Mouse (Mus musculus): ENCODE results near the gene Cntnap1.

The Cntnap1 gene

GRCm38 (mm10) chr11:101168301-101168980, 1.9 kb upstream of the Cntnap1 start:
- no peak for ATAC-seq (ENCODE audit: insufficient number of reproducible peaks, low FRiP score, low TSS enrichment)

- no peak for ATAC-seq (ENCODE audit: insufficient number of reproducible peaks, low FRiP score, low TSS enrichment)
Observed at GRCm38 (mm10) chr11:101169301-101170107, 819 bp upstream of the Cntnap1 start.

GRCm38 (mm10) chr11:101170811-101171610, 688 bp downstream of the Cntnap1 start, which contains the start of gene Plekhh3:
TSS of gene Plekhh3 (minus strand) at chr11:101171351.
- peak; percentile 71 for ATAC-seq (ENCODE audit: insufficient number of reproducible peaks, low FRiP score, low TSS enrichment)

- ATAC-seq (ENCODE audit: insufficient number of reproducible peaks, low FRiP score, low TSS enrichment), result no peak
Observed at GRCm38 (mm10) chr11:101171721-101172433, 1.6 kb downstream of the Cntnap1 start.

- ATAC-seq (ENCODE audit: insufficient number of reproducible peaks, low FRiP score, low TSS enrichment), result no peak
Observed at GRCm38 (mm10) chr11:101172434-101172815, 2.1 kb downstream of the Cntnap1 start.

- no peak for ATAC-seq (ENCODE audit: insufficient number of reproducible peaks, low FRiP score, low TSS enrichment)
Observed at GRCm38 (mm10) chr11:101173112-101173511, 2.8 kb downstream of the Cntnap1 start.

- no peak for ATAC-seq (ENCODE audit: insufficient number of reproducible peaks, low FRiP score, low TSS enrichment)
Observed at GRCm38 (mm10) chr11:101173631-101174388, 3.5 kb downstream of the Cntnap1 start.

- ATAC-seq (ENCODE audit: insufficient number of reproducible peaks, low FRiP score, low TSS enrichment), result no peak
Observed at GRCm38 (mm10) chr11:101174389-101174745, 4.0 kb downstream of the Cntnap1 start.

- no peak for ATAC-seq (ENCODE audit: insufficient number of reproducible peaks, low FRiP score, low TSS enrichment)
Observed at GRCm38 (mm10) chr11:101174851-101175628, 4.7 kb downstream of the Cntnap1 start, which contains the start of gene Ccr10. TSS of gene Ccr10 (minus strand) at chr11:101175443.

- ATAC-seq (ENCODE audit: insufficient number of reproducible peaks, low FRiP score, low TSS enrichment), result no peak
Observed at GRCm38 (mm10) chr11:101175636-101176116, 5.4 kb downstream of the Cntnap1 start.

- no peak for ATAC-seq (ENCODE audit: insufficient number of reproducible peaks, low FRiP score, low TSS enrichment)
Observed at GRCm38 (mm10) chr11:101176117-101176691, 5.9 kb downstream of the Cntnap1 start.

GRCm38 (mm10) chr11:101176933-101177773, 6.8 kb downstream of the Cntnap1 start:
- ATAC-seq (ENCODE audit: insufficient number of reproducible peaks, low FRiP score, low TSS enrichment), result peak; percentile 20; the same call in 1 of the 2 replicates

- ATAC-seq (ENCODE audit: insufficient number of reproducible peaks, low FRiP score, low TSS enrichment), result no peak
Observed at GRCm38 (mm10) chr11:101178061-101179058, 8.0 kb downstream of the Cntnap1 start.

GRCm38 (mm10) chr11:101179306-101179705, 9.0 kb downstream of the Cntnap1 start:
- ATAC-seq (ENCODE audit: insufficient number of reproducible peaks, low FRiP score, low TSS enrichment), result no peak

- ATAC-seq (ENCODE audit: insufficient number of reproducible peaks, low FRiP score, low TSS enrichment), result no peak
Observed at GRCm38 (mm10) chr11:101180261-101180660, 9.9 kb downstream of the Cntnap1 start.
